In genomic region chr17:37078193-37078592, GRCm38 (mm10) we compare ENCODE assay signal across 22 mouse cellular contexts. TPM values are rescaled to one million over a fixed set of nuclear protein-coding genes. Genes with fewer than 3 reads are reported as not detected.
"Had no signal": no experiment of that assay in that cellular context is flagged by ENCODE, and none has a peak within 500 bp of the region (broad histone marks: within the 10 kb centered on the region; RNA-seq: fewer than 3 reads in every experiment).

No protein-coding gene starts in this region.

- H3K9ac ChIP-seq: kidney, embryonic 15.5 days; limb, embryonic 15.5 days; liver, embryonic 13.5 days; liver, postnatal 0 days; lung, embryonic 15.5 days; neural tube, embryonic 13.5 days had no signal

- H3K36me3 ChIP-seq: liver, embryonic 13.5 days had no signal

- DNase-seq: kidney, adult 2 months; kidney, postnatal 25 days; liver, embryonic 13.5 days; liver, postnatal 0 days; lung, postnatal 14 days; retina, postnatal 1 day; right cerebral cortex, postnatal 4 days; spleen, adult 18-20 months; thymus, adult 18-20 months; thymus, postnatal 14 days had no signal

- ATAC-seq: liver, postnatal 0 days had no signal

- H3K4me1 ChIP-seq: liver, embryonic 13.5 days; lung, embryonic 15.5 days had no signal

- H3K27ac ChIP-seq: kidney, embryonic 15.5 days; limb, embryonic 15.5 days; liver, embryonic 13.5 days; lung, embryonic 15.5 days; macrophage; neural tube, embryonic 13.5 days had no signal

- H3K9me3 ChIP-seq: kidney, embryonic 15.5 days; limb, embryonic 15.5 days; liver, embryonic 13.5 days; lung, embryonic 15.5 days; neural tube, embryonic 13.5 days had no signal

- H3K4me3 ChIP-seq: kidney, embryonic 15.5 days; limb, embryonic 15.5 days; liver, embryonic 13.5 days; lung, embryonic 15.5 days; neural tube, embryonic 13.5 days had no signal

- H3K27me3 ChIP-seq: kidney, embryonic 15.5 days; limb, embryonic 15.5 days; liver, embryonic 13.5 days; lung, embryonic 15.5 days; neural tube, embryonic 13.5 days had no signal

- H3K4me2 ChIP-seq: kidney, embryonic 15.5 days; limb, embryonic 15.5 days; liver, embryonic 13.5 days; lung, embryonic 15.5 days; neural tube, embryonic 13.5 days had no signal

RNA-seq across cellular contexts. Expression of gene Olfr90, which starts 10.1 kb away (rescaled TPM):
- total RNA-seq: left cerebral cortex, adult 8-10 months; left cerebral cortex, postnatal 25 days; megakaryocyte-erythroid progenitor cell, adult 5-6 weeks had no signal
- polyA plus RNA-seq: kidney, adult 2 months; limb, embryonic 11.5 days; limb, embryonic 15.5 days; liver, embryonic 13.5 days; liver, postnatal 0 days; lung, embryonic 15.5 days; macrophage; midbrain, embryonic 16.5 days; neural tube, embryonic 13.5 days; stomach, embryonic 14.5 days; urinary bladder, adult 2 months had no signal

RNA-seq across cellular contexts. Expression of gene Olfr91, which starts 19.9 kb away (rescaled TPM):
- total RNA-seq: left cerebral cortex, adult 8-10 months; left cerebral cortex, postnatal 25 days; megakaryocyte-erythroid progenitor cell, adult 5-6 weeks had no signal
- polyA plus RNA-seq: kidney, adult 2 months; kidney, embryonic 15.5 days; limb, embryonic 11.5 days; limb, embryonic 15.5 days; liver, embryonic 13.5 days; liver, postnatal 0 days; lung, embryonic 15.5 days; macrophage; midbrain, embryonic 16.5 days; neural tube, embryonic 13.5 days; stomach, embryonic 14.5 days; urinary bladder, adult 2 months had no signal

RNA-seq across cellular contexts. Expression of gene Olfr92, which starts 41.7 kb away (rescaled TPM):
- total RNA-seq: left cerebral cortex, adult 8-10 months; left cerebral cortex, postnatal 25 days; megakaryocyte-erythroid progenitor cell, adult 5-6 weeks had no signal
- polyA plus RNA-seq: kidney, adult 2 months; kidney, embryonic 15.5 days; limb, embryonic 11.5 days; limb, embryonic 15.5 days; liver, embryonic 13.5 days; liver, postnatal 0 days; lung, embryonic 15.5 days; macrophage; midbrain, embryonic 16.5 days; neural tube, embryonic 13.5 days; stomach, embryonic 14.5 days; urinary bladder, adult 2 months had no signal

RNA-seq across cellular contexts. Expression of gene Mog, which starts 55.0 kb away (rescaled TPM):
- total RNA-seq: megakaryocyte-erythroid progenitor cell, adult 5-6 weeks had no signal
- polyA plus RNA-seq: kidney, adult 2 months; limb, embryonic 15.5 days; liver, embryonic 13.5 days; liver, postnatal 0 days; macrophage had no signal
